Mouse (Mus musculus) E14TG2a.4 (cell line): Measurements from ENCODE around the gene Dvl1.

Source experiments
- CTCF ChIP-seq: conservative IDR thresholded peaks from 2 replicates; pipeline ENCODE4 v1.5.1; 2014; ENCODE audit warnings: low read length
- POU5F1 ChIP-seq: IDR thresholded peaks from 2 replicates; pipeline ENCODE4 v1.6.1; 2014; ENCODE audit warnings: low read length, borderline replicate concordance

DNA sequence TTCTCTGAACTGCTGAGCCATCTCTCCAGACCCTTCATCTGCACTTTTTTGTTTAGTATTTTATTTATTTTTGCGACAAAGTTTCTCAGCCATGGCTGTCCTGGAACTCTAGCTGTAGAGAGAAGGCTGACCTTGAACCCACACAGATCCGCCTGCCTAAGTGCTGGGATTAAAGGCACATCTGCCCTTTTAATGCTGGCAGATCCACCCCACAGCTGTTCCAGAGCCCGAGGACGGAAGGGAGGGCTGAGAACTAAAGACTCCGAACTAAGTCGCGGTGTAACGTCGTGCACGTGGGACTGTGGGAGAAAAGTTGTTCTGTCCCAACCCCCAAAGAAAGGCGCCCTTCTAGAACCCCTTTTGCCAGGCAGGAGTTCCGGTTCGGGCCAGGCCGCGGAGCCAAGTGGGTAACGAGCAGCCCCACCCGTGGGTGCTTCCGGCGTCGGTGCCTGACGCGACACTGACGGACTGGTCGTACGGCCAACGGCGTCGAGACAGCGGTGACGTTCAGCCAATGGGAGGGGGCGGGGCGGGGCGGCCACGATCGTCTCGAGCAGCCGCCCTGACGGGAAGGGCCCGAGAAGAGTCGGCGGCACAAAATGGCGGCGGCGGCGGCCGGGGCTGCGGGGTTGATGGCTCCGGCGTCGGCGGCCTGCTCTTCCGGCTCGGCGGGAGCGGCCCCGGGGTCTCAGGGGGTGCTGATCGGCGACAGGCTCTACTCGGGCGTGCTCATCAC is 35.1 kb upstream of the Dvl1 start, which contains the start of gene Ccnl2:
- TF ChIP-seq CTCF = no peak
- TF ChIP-seq POU5F1 = no peak
